ENCODE assay signal across 25 mouse cellular contexts in the genomic region with DNA sequence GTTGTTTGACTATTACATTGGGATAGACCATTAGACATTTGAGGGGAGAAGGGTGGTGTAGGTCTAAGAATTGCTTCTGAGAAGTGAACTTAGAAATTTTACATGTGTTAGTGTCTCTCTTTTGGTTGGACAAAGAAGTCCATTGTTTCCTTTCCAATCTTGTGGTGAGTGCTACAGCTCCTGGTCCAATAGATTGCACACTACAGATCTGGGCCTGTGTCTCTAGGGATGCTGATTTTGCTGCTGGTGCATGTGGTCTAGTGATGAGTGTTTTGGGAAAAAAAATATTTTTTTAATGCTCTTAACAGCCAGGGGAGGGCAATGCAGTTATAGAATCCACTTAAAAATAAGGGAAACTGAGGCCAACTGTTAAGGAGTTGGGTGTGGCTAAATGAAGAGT.
"Had no signal": no experiment of that assay in that cellular context is flagged by ENCODE, and none has a peak within 500 bp of the region (broad histone marks: within the 10 kb centered on the region; RNA-seq: fewer than 3 reads in every experiment).

No protein-coding gene starts in this region.

- H3K9me3 ChIP-seq: heart, embryonic 13.5 days; heart, embryonic 15.5 days; intestine, embryonic 15.5 days; limb, embryonic 10.5 days; limb, embryonic 12.5 days; liver, embryonic 13.5 days; liver, embryonic 15.5 days had no signal

- H3K27ac ChIP-seq: heart, embryonic 13.5 days; heart, embryonic 15.5 days; intestine, embryonic 15.5 days; layer of hippocampus, adult 2 months; left cerebral cortex, adult 2 months; limb, embryonic 12.5 days; liver, embryonic 13.5 days; liver, embryonic 15.5 days had no signal

- H3K27me3 ChIP-seq: heart, embryonic 13.5 days; heart, embryonic 15.5 days; intestine, embryonic 15.5 days; limb, embryonic 12.5 days; liver, embryonic 13.5 days; liver, embryonic 15.5 days had no signal

- H3K9ac ChIP-seq: heart, embryonic 13.5 days; heart, embryonic 15.5 days; hindbrain, embryonic 14.5 days; intestine, embryonic 15.5 days; limb, embryonic 12.5 days; liver, embryonic 13.5 days; liver, embryonic 15.5 days had no signal

- H3K4me3 ChIP-seq: gastrocnemius, adult 2 months; heart, adult 2 months; heart, embryonic 13.5 days; heart, embryonic 15.5 days; intestine, embryonic 15.5 days; layer of hippocampus, adult 2 months; left cerebral cortex, adult 2 months; limb, embryonic 10.5 days; limb, embryonic 12.5 days; liver, embryonic 15.5 days had no signal

- DNase-seq: gastrocnemius, adult 2 months; gastrocnemius, postnatal 10 days; gastrocnemius, postnatal 25 days; heart, adult 2 months; heart, postnatal 14 days; heart, postnatal 36 days; kidney, adult 18-20 months; kidney, adult 8-10 months; kidney, postnatal 10 days; kidney, postnatal 25 days; kidney, postnatal 4 days; liver; liver, embryonic 13.5 days had no signal

- H3K4me1 ChIP-seq: intestine, embryonic 15.5 days had no signal

- H3K4me2 ChIP-seq: heart, embryonic 11.5 days; heart, embryonic 13.5 days; heart, embryonic 15.5 days; intestine, embryonic 15.5 days; limb, embryonic 12.5 days had no signal

- ATAC-seq: inflammation-experienced regulatory T-cells, adult 6 months; intestine, embryonic 15.5 days; intestine, postnatal 0 days had no signal

- H3K36me3 ChIP-seq: heart, embryonic 13.5 days; heart, embryonic 15.5 days; intestine, embryonic 15.5 days; limb, embryonic 10.5 days; liver, embryonic 13.5 days; liver, embryonic 15.5 days had no signal
